ENCODE assay signal across 20 mouse cellular contexts in the genomic region with DNA sequence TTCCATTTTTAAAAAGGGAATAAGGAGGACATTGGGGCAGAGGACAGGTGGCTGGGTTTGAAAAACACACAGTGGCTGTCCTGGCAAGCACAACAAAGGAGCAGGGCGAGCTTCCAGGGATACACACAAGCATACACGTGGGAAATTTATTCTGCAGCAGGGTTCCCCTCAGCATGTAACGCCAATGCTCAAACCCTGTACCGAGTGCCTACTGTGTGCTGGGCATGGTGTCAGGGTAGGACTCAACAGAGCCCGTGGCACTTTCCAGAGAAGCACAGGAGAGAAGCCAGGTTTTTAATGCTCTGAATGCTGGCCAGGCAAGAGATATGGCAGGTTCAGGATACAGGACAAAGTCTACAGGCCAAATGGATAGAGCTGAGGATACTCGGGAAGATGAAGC.
A peak's percentile ranks its signal among the peaks of the same experiment; 100 is the strongest.
DNase-seq lines count a peak whose midpoint lies in the region; ATAC-seq and TF ChIP-seq lines count a peak whose summit lies in the region.
"Had no signal": no experiment of that assay in that cellular context is flagged by ENCODE, and none has a peak within 500 bp of the region (broad histone marks: within the 10 kb centered on the region; RNA-seq: fewer than 3 reads in every experiment).

No protein-coding gene starts in this region.

- H3K9me3 ChIP-seq in kidney, embryonic 15.5 days (replicated peaks): no peaks in the 10 kb centered on the region
- H3K9me3 ChIP-seq in hindbrain, embryonic 15.5 days: no peaks in the 10 kb centered on the region
- H3K9me3 ChIP-seq: forebrain, embryonic 13.5 days; limb, embryonic 12.5 days had no signal

- no peak for DNase-seq in cerebellum, postnatal 4 days (ENCODE audit: low spot score in 2 of 2)
- peak; percentile 19 to 22 for DNase-seq in kidney, postnatal 36 days
- DNase-seq in cerebellum, adult 8-10 months: peak; percentile 91
- DNase-seq in testis, postnatal 10 days (ENCODE audit: low spot score): no peak
- no peak for DNase-seq in left cerebral cortex, adult 2 months (ENCODE audit: extremely low spot score in 1 of 2, low spot score in 2 of 2)
- DNase-seq: adrenal gland, postnatal 36 days; gastrocnemius, postnatal 25 days; heart, postnatal 14 days; retina, postnatal 1 day; right cerebral cortex, postnatal 4 days; thymus, postnatal 25 days had no signal

- TF ChIP-seq CTCF in left cerebral cortex, adult 2 months (IDR thresholded peaks at IDR 0.05): no peak

- ATAC-seq in cerebellum, adult (ENCODE audit: insufficient number of reproducible peaks, low FRiP score, low TSS enrichment): peak; percentile 91
- no peak for ATAC-seq in kidney, embryonic 15.5 days (replicated peaks; ENCODE audit: low FRiP score)
- ATAC-seq in hindbrain, embryonic 15.5 days (ENCODE audit: low FRiP score, low read depth): no peak
- ATAC-seq: CD4-positive, CD25-positive, alpha-beta regulatory T cell, adult 4 months; forebrain, embryonic 13.5 days had no signal

- no peak overlapping the region for H3K4me2 ChIP-seq in kidney, embryonic 15.5 days
- H3K4me2 ChIP-seq in hindbrain, embryonic 15.5 days: no peak overlapping the region
- H3K4me2 ChIP-seq: forebrain, embryonic 13.5 days; heart, embryonic 11.5 days; limb, embryonic 12.5 days had no signal

- no peak overlapping the region for H3K9ac ChIP-seq in kidney, embryonic 15.5 days
- H3K9ac ChIP-seq in hindbrain, embryonic 15.5 days: no peak overlapping the region
- H3K9ac ChIP-seq: forebrain, embryonic 13.5 days; limb, embryonic 12.5 days; liver, embryonic 14.5 days had no signal

- H3K27me3 ChIP-seq in kidney, embryonic 15.5 days: peaks cover 6% of the 10 kb centered on the region; the same call in 1 of the 2 replicates
- no peaks in the 10 kb centered on the region for H3K27me3 ChIP-seq in hindbrain, embryonic 15.5 days
- H3K27me3 ChIP-seq: forebrain, embryonic 13.5 days; limb, embryonic 12.5 days had no signal

- H3K27ac ChIP-seq in kidney, embryonic 15.5 days: no peak overlapping the region
- H3K27ac ChIP-seq in hindbrain, embryonic 15.5 days (replicated peaks): 0 out of 2 replicates have a peak overlapping the region, but pooled peaks have one; percentile 31
- H3K27ac ChIP-seq in left cerebral cortex, adult 2 months: no peak overlapping the region
- H3K27ac ChIP-seq: forebrain, embryonic 13.5 days; limb, embryonic 12.5 days; liver, embryonic 14.5 days had no signal

- no peak overlapping the region for H3K4me3 ChIP-seq in kidney, embryonic 15.5 days (replicated peaks)
- H3K4me3 ChIP-seq in hindbrain, embryonic 15.5 days: no peak overlapping the region
- H3K4me3 ChIP-seq in left cerebral cortex, adult 2 months: no peak overlapping the region
- H3K4me3 ChIP-seq: forebrain, embryonic 13.5 days; limb, embryonic 12.5 days had no signal

- intact Hi-C loops in left cerebral cortex, adult 2 months (cut with DNase I): no loop called here

- H3K4me1 ChIP-seq in kidney, embryonic 15.5 days: peaks cover 20% of the 10 kb centered on the region
- peaks cover 13% of the 10 kb centered on the region for H3K4me1 ChIP-seq in hindbrain, embryonic 15.5 days (replicated peaks)
- H3K4me1 ChIP-seq: limb, embryonic 12.5 days had no signal

- WGBS in kidney, embryonic 15.5 days: 85% methylated on average over 6 of the region's 6 CpGs
- 51% methylated on average over 6 of the region's 6 CpGs for WGBS in hindbrain, embryonic 15.5 days

- no peaks in the 10 kb centered on the region for H3K36me3 ChIP-seq in kidney, embryonic 15.5 days
- no peaks in the 10 kb centered on the region for H3K36me3 ChIP-seq in hindbrain, embryonic 15.5 days
- H3K36me3 ChIP-seq: G1E; limb, embryonic 12.5 days had no signal

Comparison
In these comparisons a context has a peak if more than half of its experiments do, and no peak if none do; other contexts are left out.
1. DNase-seq: peak in kidney, postnatal 36 days (2 of 2) and cerebellum, adult 8-10 months (single experiment); none in cerebellum, postnatal 4 days (0 of 2), testis, postnatal 10 days (single experiment) and left cerebral cortex, adult 2 months (0 of 2).